Mouse (Mus musculus) heart, embryonic 10.5 days (tissue): Measurements from ENCODE around the gene Prpf8. TPM values are rescaled to one million over a fixed set of nuclear protein-coding genes. Genes with fewer than 3 reads are reported as not detected.

ENCODE experiments used
- DNase-seq: peaks from one replicate; pipeline ENCODE4 v3.0.0-alpha.2; 2017; ENCODE audit warnings: low spot score
- H3K27ac ChIP-seq: fragments of 300-500 bp; sonication (generic); 2 replicates; pipeline ENCODE4 v1.5.1; 2016; ENCODE audit warnings: mild to moderate bottlenecking
- H3K27me3 ChIP-seq: fragments of 300-500 bp; sonication (generic); 2 replicates; pipeline ENCODE4 v1.6.1; 2016; ENCODE audit warnings: mild to moderate bottlenecking; ENCODE audit not compliant: poor library complexity, insufficient read depth, severe bottlenecking
- H3K36me3 ChIP-seq: fragments of 300-500 bp; sonication (generic); 2 replicates; pipeline ENCODE4 v1.6.1; 2016; ENCODE audit warnings: mild to moderate bottlenecking, moderate library complexity
- H3K4me1 ChIP-seq: fragments of 300-500 bp; sonication (generic); 2 replicates; pipeline ENCODE4 v1.6.1; 2016; ENCODE audit warnings: mild to moderate bottlenecking
- H3K4me3 ChIP-seq: fragments of 300-500 bp; sonication (generic); 2 replicates; pipeline ENCODE4 v1.5.1; 2016; ENCODE audit warnings: mild to moderate bottlenecking, moderate library complexity
- H3K9me3 ChIP-seq: fragments of 300-500 bp; sonication (generic); 2 replicates; pipeline ENCODE4 v1.6.1; 2016; ENCODE audit warnings: mild to moderate bottlenecking, moderate library complexity
- WGBS: fragments of 180-500 bp; shearing (Covaris S2); methylation state at CpG from one replicate; pipeline ENCODE4 v1.1.7; 2016; 5-methylcytosine and 5-hydroxymethylcytosine counted together
- polyA plus RNA-seq: library from polyadenylated mRNA; unstranded; fragments of >200 nt; fragmentation: Nextera tagmentation; extraction: Ambion mirVana; gene quantifications from 2 replicates; pipeline ENCODE4 v1.2.1, GENCODE M21; 2016

Prpf8 gene
- polyA plus RNA-seq, 1 experiment from 2014 or later: 53.7 TPM

DNA sequence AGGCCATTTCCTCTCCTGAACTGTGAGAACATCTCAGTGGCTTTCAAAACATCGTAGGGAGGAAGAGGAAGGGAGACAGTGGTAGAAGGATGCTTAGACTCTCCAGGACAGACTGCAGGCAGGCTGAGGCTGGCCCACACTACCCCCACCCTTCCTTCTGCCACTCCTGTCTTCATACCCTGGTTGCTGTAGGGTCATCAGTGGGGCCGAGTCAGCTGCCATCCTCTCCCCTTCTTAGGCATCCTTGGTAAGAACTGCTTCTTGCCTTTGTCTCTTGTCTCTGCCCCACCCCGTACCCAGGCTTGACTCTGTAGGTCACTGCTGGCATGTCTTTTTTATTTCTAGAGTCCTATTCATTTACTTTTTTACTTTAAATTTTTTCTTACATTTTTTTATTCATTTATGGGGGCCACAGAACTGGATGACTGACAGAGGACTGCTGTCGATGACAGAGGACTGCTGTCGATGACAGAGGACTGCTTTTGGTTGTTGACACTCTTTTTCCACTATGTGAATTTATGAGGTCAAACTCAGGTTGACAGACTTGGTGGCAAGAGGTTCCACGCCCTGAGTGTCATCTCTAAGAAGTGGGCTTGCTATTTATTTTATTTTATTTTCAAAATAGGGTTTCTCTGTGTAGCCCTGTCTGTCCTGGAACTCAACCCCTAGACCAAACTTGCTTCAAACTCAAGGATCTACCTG lies 46.8 kb downstream of the Prpf8 start:
- peaks cover 7% of the 10 kb centered on the region; the same call in 1 of the 2 replicates for H3K27me3 ChIP-seq
- no peak overlapping the region; the same call in 1 of the 2 replicates for H3K27ac ChIP-seq
- H3K4me3 ChIP-seq: peak overlapping the region; percentile 29; the same call in 1 of the 2 replicates
- WGBS: 78% methylated on average over 6 of the region's 6 CpGs
- no peaks in the 10 kb centered on the region for H3K9me3 ChIP-seq
- DNase-seq: no peak
- H3K4me1 ChIP-seq: peaks cover 50% of the 10 kb centered on the region
- no peaks in the 10 kb centered on the region for H3K36me3 ChIP-seq

DNA sequence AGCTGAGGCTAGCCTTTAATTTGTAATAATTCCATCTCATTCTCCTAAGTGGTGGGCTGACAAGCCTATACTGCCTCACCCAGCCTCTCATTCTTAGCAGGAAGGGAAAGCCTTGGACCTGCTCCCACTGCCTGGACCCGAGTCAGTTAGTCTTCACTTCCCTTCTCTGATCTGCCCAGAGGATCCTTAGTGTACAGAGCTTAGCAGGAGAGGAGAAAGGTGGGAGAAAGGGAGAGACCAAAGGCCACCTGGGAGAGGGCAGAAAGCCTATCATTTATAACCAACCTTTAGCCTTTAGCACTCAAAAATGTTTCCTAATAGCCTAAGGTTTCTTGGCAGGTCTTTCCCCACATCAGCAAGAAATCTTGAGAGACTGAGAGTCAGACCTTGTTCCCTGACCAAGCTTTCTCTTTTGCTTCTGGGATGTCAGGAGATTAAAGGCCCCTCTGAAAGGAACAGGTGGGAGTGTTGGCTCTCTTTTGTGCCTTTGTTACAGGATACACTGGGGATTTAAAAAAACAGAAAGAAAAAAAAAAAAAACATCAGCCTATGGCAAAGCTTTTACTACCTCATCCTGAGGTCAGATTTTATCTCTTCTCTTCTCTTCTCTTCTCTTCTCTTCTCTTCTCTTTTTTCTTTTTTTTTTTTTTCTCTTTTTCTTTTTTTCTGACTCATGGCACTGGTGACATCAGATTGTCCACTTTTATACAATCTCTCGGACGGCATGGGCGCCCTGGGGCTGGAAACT lies 47.8 kb downstream of the Prpf8 start:
- H3K27me3 ChIP-seq: peaks cover 9% of the 10 kb centered on the region; the same call in 1 of the 2 replicates
- no peak overlapping the region for H3K4me3 ChIP-seq
- H3K36me3 ChIP-seq: no peaks in the 10 kb centered on the region
- no peaks in the 10 kb centered on the region for H3K9me3 ChIP-seq
- H3K4me1 ChIP-seq: peaks cover 56% of the 10 kb centered on the region
- H3K27ac ChIP-seq: peak overlapping the region; percentile 49; the same call in 1 of the 2 replicates
- DNase-seq: no peak
- 34% methylated on average over 4 of the region's 4 CpGs for WGBS

DNA sequence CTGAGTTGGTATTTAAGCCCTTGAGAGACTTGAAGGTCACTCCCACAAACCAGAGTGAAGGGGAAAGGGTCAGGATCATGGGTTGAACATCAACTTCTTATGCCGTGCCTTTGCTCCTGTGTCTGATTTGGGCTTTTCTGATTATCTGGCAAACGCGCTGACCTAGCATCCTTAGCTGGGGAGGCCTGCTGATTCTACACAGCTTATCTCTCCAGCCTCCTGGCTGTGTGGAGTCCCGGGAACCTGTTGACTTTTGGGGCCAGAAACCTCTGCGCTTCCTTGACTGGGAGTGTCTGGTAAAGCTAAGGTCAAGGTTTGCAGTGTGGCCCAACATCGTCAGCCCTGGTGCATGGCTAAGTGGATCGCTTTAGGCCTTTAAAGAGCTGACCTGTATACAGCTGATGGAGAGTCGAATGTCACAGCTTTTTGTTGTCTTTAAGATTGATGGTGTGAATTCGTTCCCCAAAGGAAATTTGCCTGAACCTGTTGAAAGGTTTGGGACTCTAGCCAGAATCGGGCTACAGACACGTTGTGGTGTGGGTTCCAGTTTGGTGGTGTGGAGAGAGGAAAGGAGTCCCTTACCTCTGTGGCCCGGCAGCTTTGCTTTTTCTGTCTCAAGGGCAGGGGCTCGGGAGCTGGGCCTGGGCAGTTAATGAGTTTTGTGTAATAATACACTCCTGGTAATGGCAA lies 48.6 kb downstream of the Prpf8 start:
- H3K9me3 ChIP-seq: no peaks in the 10 kb centered on the region
- H3K4me1 ChIP-seq: peaks cover 58% of the 10 kb centered on the region
- no peaks in the 10 kb centered on the region for H3K36me3 ChIP-seq
- 29% methylated on average over 13 of the region's 13 CpGs for WGBS
- DNase-seq: peak; percentile 79
- peaks cover 9% of the 10 kb centered on the region; the same call in 1 of the 2 replicates for H3K27me3 ChIP-seq
- peak overlapping the region; percentile 12; the same call in 1 of the 2 replicates for H3K27ac ChIP-seq
- H3K4me3 ChIP-seq: no peak overlapping the region

DNA sequence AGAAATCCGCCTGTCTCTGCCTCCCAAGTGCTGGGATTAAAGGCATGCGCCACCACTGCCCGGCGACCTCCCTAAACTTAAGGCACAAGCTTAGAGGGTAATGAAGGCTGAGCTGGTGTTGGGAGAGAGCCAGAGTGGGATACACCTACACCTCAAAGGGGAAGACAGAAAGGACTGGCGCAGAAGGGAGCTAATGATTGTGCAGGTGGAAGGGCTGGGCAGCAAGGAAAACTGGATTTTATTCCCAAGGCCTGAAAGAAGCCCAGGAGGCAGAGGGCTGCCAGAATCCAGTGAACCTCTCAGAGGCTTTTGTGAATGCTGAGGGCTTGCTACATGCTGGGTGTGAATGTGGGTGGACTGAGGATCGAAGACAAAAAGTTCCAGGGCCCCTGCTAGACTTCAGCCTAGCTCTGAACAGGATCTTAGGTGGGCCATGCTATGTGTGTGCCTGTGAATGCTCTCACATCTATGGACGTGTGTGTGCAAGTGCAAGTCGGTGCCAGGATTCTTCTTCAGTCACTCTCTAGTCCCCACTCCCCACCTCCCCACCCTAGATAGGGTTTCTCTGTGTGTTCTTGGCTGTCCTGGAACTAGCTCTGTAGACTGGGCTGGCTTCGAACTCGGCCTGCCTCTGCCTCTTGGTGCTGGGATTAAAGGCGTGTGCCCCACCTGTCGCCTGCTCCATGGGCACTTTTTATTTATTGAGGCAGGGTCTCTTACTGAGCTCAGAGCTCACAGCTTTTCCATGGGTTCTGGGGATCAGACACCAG lies 49.8 kb downstream of the Prpf8 start:
- peaks cover 63% of the 10 kb centered on the region for H3K4me1 ChIP-seq
- H3K27me3 ChIP-seq: peaks cover 9% of the 10 kb centered on the region; the same call in 1 of the 2 replicates
- no peak overlapping the region for H3K27ac ChIP-seq
- no peaks in the 10 kb centered on the region for H3K9me3 ChIP-seq
- no peak for DNase-seq
- no peaks in the 10 kb centered on the region for H3K36me3 ChIP-seq
- no peak overlapping the region for H3K4me3 ChIP-seq
- WGBS: 87% methylated on average over 12 of the region's 12 CpGs

DNA sequence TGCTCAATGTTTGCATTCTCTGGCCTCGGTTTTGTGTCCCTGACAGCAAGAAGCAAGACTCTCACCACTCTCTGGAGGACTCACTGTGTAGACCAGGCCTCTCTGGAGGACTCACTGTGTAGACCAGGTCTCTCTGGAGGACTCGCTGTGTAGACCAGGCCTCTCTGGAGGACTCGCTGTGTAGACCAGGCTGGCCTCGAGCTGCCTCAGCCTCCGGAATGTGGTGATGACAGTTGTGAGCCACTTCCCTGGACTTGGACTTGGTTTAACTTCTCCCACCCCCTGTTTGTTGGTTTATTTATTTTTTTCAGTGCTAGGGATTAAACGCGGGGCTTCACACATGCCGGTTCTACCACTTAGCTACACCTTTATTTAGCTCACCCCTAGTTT lies 50.4 kb downstream of the Prpf8 start:
- Histone ChIP-seq H3K27me3 (peaks cover 9% of the 10 kb centered on the region; the same call in 1 of the 2 replicates), H3K9me3 (no peaks in the 10 kb centered on the region), H3K4me3 (no peak overlapping the region), H3K36me3 (no peaks in the 10 kb centered on the region), H3K27ac (peak overlapping the region; percentile 83; the same call in 1 of the 2 replicates), H3K4me1 (peaks cover 59% of the 10 kb centered on the region)
- 79% methylated on average over 8 of the region's 8 CpGs for WGBS
- no peak for DNase-seq

DNA sequence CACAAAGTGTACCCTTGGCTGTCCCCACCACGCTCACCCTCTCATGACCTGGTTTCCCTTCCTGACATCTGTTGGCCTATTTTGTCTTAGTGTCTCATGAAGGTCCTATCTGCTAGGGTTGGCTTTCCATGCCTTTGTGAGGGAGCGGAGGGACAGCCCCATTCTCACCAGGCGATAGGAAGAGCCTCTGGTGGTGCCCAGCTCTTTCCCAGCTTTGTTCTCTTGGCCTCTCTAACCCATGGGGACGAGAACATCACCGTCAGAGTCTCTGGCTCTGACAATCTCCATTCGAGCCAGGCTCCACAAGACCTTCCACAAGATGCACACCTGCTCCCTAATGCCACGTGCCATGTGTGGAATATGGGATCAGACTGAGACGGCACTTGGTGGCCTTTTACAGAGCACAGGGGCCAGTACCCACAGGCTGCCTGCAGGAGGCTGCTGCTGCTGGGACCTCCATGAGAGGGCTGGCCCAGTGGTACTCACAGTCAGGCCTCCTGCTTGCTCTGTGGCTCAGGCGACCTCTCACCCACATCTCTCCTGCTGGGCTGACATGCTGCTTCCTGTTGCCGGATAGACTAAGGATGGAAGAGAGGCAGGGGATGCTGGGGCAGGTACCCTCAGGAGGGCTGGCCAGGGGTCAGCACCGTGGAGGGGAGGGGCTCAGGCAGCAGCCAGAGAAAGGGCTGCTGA lies 51.0 kb downstream of the Prpf8 start:
- Histone ChIP-seq H3K27me3 (peaks cover 9% of the 10 kb centered on the region; the same call in 1 of the 2 replicates), H3K9me3 (no peaks in the 10 kb centered on the region), H3K4me1 (peaks cover 59% of the 10 kb centered on the region), H3K27ac (peak overlapping the region; percentile 83), H3K36me3 (no peaks in the 10 kb centered on the region), H3K4me3 (no peak overlapping the region)
- WGBS: 45% methylated on average over 11 of the region's 11 CpGs
- DNase-seq: no peak

DNA sequence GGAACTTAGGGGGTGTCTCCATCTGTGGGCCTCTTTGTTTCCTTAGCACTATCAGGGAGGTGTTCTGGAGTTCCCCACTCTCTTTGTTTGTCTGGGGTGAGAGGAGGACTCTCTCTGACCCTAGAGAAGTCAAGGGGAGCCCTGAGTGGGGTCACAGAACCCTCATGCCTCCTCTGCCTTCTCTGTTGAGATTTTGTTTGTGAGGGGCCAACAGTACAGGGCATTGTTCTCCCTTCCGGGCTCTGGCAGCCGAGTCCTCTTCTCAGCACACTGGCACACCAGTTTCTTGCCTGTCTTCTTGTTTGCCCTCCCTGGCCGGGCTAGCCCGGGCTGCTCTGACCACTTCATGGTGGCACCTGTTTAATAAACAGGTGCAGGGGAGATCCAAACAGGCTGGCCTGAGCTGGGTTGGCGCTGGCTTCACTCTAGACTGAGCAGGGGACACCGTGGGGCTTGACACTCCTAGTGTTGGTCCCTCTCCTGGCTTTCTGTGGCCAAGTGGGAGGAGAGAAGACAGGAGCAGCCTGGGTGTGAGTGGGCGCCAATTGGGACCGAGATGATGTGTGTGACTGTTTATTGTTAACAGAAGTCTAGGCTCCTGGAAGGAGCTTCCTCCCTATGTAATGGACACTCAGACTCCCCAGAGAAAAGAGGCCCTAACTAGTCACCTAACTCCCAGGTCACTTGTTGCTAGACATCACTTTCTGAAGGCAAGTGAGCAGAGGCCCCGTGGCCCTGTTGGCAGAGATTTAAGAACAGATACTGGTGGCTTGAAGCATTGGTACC lies 51.8 kb downstream of the Prpf8 start:
- Histone ChIP-seq H3K36me3 (no peaks in the 10 kb centered on the region), H3K27ac (peak overlapping the region; percentile 83), H3K9me3 (no peaks in the 10 kb centered on the region), H3K27me3 (peaks cover 6% of the 10 kb centered on the region; the same call in 1 of the 2 replicates), H3K4me3 (no peak overlapping the region), H3K4me1 (peaks cover 55% of the 10 kb centered on the region)
- no peak for DNase-seq
- WGBS: 68% methylated on average over 9 of the region's 9 CpGs

DNA sequence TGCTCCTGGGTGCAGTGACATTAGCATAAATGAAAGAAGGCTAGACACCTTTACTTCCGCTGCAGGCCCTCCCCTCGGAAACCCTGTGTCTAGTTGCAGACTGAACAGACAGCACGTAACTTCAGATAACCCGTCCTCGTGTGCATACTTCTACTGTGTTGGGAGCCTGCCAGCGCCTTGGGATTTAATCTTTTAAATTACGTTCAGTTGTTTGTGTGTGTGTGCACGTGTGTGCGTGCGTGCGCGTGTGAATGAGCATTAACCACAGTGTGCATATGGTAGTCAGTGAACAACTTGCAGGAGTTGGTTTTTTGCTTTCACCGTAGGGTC lies 52.3 kb downstream of the Prpf8 start:
- Histone ChIP-seq H3K36me3 (no peaks in the 10 kb centered on the region), H3K4me3 (no peak overlapping the region), H3K27me3 (peaks cover 6% of the 10 kb centered on the region; the same call in 1 of the 2 replicates), H3K9me3 (no peaks in the 10 kb centered on the region), H3K27ac (no peak overlapping the region), H3K4me1 (peaks cover 55% of the 10 kb centered on the region)
- 86% methylated on average over 13 of the region's 13 CpGs for WGBS
- no peak for DNase-seq

DNA sequence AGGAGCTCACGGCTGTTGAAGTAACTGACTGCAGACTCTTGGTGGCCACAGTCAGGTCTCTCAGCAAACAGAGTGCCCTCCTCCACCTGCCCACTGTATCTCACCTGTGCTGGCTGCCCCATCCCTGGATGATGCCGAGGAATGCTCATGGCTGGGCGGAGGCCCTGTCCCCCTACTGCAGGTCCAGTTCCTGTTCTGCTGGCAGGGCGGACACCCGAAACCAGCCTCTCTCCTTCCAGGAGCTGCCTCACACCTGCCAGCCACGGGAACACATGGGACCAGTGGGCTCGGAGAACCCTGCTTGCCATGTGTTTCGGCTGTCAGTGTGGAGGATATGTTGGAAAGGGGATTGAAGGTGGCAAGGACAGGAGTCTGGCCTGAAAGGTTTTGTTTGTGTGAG lies 53.6 kb downstream of the Prpf8 start:
- WGBS: 78% methylated on average over 8 of the region's 8 CpGs
- no peak for DNase-seq
- H3K27me3 ChIP-seq: peaks cover 6% of the 10 kb centered on the region; the same call in 1 of the 2 replicates
- no peaks in the 10 kb centered on the region for H3K9me3 ChIP-seq
- no peak overlapping the region for H3K4me3 ChIP-seq
- peaks cover 4% of the 10 kb centered on the region; the same call in 1 of the 2 replicates for H3K36me3 ChIP-seq
- peak overlapping the region; percentile 29; the same call in 1 of the 2 replicates for H3K27ac ChIP-seq
- peaks cover 56% of the 10 kb centered on the region for H3K4me1 ChIP-seq

DNA sequence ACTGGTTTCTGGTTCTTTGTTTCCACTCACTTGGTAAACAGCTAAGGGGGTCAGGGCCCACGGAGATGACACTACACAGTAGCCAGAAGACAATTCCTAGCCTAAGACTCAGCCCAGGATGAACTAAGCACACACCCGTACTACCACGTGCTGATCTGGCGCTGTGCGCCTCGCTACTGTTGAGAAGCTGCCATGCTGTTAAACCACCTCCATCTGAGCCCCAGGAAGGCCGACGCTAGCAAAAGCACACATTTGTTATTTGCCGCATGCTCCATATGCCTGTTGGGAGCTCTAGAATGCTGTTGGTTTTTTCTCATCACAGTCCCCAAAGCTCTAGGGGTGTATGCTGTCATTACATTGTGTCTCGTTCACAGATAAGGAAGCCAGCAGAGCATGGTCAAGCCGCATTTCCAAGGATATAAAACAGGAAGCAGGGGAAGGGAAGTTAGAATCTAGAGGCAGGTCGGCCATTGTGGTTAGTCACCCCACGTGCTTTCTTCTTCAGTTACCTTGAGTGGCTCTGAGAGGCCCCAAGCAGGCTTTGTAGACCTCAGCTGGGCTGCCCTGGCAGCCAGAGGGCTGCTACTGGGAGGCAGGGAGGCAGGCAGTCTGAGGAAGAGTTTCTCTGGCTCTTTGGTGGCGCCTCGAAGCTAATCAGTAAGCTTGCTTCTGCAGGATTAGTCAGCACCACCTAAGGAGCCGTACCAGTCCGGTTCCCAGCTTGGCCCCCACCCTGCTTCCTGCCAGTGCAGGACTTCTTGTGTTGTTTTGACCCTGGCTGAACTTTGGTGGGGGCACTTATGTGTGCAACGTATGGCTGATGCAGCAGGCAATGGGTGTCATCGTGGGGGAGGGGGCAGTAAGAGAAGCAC lies 54.3 kb downstream of the Prpf8 start:
- H3K4me3 ChIP-seq: no peak overlapping the region
- no peak for DNase-seq
- peaks cover 4% of the 10 kb centered on the region; the same call in 1 of the 2 replicates for H3K36me3 ChIP-seq
- H3K27me3 ChIP-seq: peaks cover 6% of the 10 kb centered on the region; the same call in 1 of the 2 replicates
- 60% methylated on average over 19 of the region's 19 CpGs for WGBS
- H3K27ac ChIP-seq: peak overlapping the region; percentile 80
- no peaks in the 10 kb centered on the region for H3K9me3 ChIP-seq
- peaks cover 57% of the 10 kb centered on the region for H3K4me1 ChIP-seq
